Mouse (Mus musculus): ENCODE measurements around the gene Bend5. TPM values are rescaled to one million over a fixed set of nuclear protein-coding genes. Genes with fewer than 3 reads are reported as not detected.

Gene Bend5
- total RNA-seq, 2 experiments from 2014 or later, result 10.2 to 11.0 TPM

DNA sequence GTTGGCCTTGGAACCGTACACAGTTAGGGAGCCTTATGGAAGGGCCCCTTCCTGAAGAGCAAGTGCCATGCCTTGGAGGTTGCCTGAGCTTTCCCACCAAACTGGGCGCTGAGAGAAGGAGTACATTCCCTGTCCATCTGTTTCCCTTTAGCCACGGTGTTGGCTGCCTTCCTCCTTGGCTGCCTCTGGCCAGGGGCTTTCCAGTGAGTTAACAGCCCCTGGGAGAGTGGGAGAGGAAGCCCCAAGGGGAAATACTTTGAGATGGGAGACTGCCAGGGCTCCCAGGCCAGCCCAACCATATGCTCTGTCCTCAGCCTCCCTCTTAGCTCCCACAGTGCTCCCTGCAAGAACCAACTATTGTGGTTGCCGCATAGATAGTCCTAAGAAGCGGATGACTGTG, 70.4 kb downstream of the Bend5 start:
- DNase-seq (ENCODE audit: low spot score in 2 of 2), result no peak

GRCm38 (mm10) chr4:111486187-111486586, 71.4 kb downstream of the Bend5 start:
- no peak for DNase-seq (ENCODE audit: low spot score in 2 of 2)

DNA sequence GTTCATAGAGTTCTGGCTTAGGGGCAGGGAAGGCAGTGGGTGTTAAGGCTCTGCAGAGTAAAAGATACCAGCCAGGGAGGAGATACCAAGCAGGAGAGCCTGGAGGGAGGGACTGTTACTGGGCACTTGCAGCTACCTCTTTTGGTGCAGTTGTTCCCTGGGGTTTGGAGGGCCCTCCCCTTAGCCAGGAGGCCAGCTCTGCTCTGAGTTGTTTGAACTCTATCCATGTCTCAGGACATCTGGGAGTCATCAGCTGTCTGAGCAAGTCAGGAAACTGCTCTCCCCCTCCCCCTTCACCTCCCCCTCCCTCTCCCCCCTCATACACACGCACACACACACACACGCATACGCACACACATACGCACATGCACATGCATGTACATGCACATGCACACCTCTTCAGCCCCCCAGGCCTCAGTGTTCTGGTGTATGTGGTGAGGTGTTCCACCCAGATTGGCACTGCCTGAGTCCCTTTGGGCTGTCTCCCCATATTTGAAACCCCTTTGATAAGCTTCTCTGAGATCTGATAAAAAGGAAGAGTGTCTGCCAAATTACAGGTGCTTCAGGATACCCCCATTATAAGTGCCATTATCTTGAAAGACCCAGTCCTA, 72.5 kb downstream of the Bend5 start:
- no peak for DNase-seq (ENCODE audit: low spot score in 2 of 2)

DNA sequence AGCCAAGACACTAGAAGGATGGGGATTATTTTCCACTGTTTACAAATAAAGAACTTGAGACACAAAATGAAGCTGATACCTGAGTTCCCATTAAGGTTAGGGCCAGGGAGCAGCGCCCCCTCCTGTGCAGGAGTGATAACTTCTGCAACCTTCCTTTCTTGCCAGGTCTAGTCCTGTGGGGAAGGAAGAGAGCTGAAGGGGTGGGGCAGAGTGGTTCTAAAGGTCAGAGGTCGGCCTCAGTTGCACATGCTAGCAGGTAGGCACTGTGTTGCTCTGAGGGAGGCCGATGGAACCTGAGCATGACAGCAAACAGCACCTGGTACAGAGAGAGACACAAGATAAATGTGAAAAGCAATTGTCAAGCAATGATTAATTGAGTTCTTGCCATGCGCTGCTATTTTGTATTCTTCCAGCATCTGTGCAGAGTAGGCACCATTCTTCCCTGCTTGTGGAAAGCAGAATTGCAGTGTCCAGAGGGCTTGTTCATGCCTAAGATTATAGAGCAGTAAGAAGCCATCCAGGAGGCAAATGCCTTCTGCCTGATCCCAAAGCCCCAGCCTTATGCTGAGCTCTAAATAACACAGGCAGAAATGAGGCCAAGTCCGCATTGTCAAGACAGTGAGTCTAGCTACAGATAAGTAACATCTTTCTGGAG, 79.1 kb downstream of the Bend5 start:
- no peak for DNase-seq (ENCODE audit: low spot score in 2 of 2)

GRCm38 (mm10) chr4:111495949-111496348, 81.1 kb downstream of the Bend5 start:
- DNase-seq (ENCODE audit: low spot score in 2 of 2), result peak; percentile 50 to 86

DNA sequence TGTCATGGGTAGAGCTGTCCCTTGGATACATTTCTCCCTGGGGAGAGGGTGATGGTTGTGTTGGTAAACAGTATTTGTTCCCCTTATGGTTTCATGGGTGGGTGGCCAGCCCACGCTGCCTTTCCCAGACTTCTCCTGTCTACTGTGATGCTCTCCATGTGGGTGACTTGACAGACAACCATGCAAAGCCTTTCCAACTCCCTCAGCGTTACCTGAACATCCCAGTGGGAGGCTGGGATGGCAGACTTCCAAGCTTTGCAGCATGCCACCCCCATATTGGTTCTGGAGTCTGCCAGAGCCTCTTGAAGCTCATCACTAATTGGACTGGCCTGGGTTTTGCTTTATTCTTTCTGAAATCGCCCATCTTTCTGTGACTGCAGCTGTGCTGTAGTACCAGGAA, 83.9 kb downstream of the Bend5 start:
- DNase-seq (ENCODE audit: low spot score in 2 of 2), result peak; percentile 73 to 78

GRCm38 (mm10) chr4:111501441-111501840, 86.6 kb downstream of the Bend5 start:
- no peak for DNase-seq (ENCODE audit: low spot score in 2 of 2)

GRCm38 (mm10) chr4:111502965-111503727, 88.3 kb downstream of the Bend5 start:
- no peak for DNase-seq (ENCODE audit: low spot score in 2 of 2)

DNA sequence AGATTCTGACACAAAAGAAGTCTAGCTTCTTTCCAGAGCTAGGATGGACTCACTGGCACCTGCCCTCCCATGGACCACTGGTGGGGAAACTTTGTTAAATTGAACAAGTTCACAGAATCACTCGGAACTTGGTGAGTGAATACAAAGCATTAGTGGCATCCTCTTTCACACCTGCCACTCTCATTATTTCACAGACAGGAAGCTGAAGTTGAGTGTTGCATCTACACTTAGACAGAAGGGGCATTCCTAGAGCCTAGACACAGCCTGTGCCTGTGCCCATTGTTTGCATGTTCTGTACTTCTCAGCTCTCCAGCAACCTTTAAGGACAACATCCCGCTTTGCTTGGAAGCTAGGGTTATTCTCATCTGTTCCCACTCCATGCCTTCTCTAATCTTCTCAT, 90.1 kb downstream of the Bend5 start:
- no peak for DNase-seq (ENCODE audit: low spot score in 2 of 2)

Data from layer of hippocampus, adult 18-20 months (tissue).